Mouse (Mus musculus) ES-Bruce4 (cell line): ENCODE data around the gene Treh.

ENCODE experiments used
- CTCF ChIP-seq: IDR thresholded peaks from one replicate; pipeline ENCODE4 v1.8.1; 2011; ENCODE audit warnings: low read depth, low read length
- EP300 ChIP-seq: IDR thresholded peaks from 2 replicates; pipeline ENCODE4 v1.6.1; 2011; ENCODE audit warnings: low read depth, low read length; ENCODE audit not compliant: insufficient read depth
- POLR2A ChIP-seq: IDR thresholded peaks from one replicate; pipeline ENCODE4 v1.8.1; 2011; ENCODE audit warnings: low read length; ENCODE audit not compliant: insufficient read depth

DNA sequence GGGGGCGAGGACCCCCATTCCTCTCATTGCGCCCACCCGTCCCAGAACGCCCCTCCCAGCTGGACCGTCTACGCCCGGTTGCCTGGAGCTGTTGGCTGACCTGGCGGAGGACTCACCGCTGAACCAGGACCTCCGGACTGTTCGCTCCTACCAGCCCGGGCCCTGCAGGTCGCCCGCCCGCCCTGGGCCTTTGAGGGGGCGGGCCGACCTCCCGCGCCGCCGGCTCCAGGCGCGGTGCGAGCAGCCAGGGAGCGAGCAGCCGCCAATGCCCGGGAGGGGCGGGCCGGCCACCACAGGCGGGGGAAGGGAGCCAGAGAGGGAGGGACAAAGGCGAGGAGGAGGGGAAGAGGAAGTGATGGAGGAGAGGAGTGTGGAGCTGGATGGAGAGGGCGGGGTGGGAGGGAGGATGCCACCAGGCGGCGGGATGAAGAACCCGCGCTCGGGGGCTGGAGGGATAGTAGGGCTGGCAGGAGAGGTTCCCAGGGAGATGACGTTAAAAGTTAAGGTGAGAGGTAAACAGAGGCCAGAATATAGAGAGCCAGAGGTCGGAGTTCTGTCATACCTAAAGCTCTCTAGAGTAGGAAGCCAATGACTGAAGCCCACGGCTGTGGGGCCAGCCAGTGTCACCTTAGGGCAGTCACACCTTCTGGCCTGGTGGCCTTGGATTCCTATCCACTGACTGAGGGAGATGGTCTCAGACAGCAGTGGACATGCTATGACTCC lies 48.3 kb downstream of the Treh start:
- TF ChIP-seq EP300 (no peak), CTCF (peak; percentile 31), POLR2A (no peak)
